Mouse (Mus musculus): Measurements from ENCODE around the gene Mrpl20.

GRCm38 (mm10) chr4:155773335-155774078 lies 29.2 kb upstream of the Mrpl20 start:
- TF ChIP-seq CTCF (IDR thresholded peaks at IDR 0.05; ENCODE audit: insufficient read depth, low read length) (no peak), POLR2A (IDR thresholded peaks at IDR 0.05; ENCODE audit: borderline replicate concordance, extremely low read depth, low read depth, low read length) (no peak)
